Mouse (Mus musculus) liver (tissue): ENCODE data around the gene Gm10715.
"Not testable (repeated sequence)": the region's sequence is repeated elsewhere in the genome, so short reads cannot be mapped to it uniquely, and the experiment has no call there.

Experiments
- DNase-seq: peaks from one replicate; pipeline ENCODE4 v3.0.0-alpha.2; 2020; ENCODE audit warnings: mixed read lengths

Gene Gm10715

DNA sequence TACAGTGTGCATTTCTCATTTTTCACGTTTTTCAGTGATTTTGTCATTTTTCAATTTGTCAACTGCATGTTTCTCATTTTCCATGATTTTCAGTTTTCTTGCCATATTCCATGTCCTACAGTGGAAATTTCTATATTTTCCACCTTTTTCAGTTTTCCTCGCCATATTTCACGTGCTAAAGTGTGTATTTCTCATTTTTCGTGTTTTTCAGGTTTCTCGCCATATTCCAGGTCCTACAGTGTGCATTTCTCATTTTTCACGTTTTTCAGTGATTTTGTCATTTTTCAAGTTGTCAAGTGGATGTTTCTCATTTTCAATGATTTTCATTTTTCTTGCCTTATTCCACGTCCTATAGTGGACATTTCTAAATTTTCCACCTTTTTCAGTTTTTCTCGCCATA, at the start of gene Gm10715:
Gm10715 (plus strand) TSS at position 301 of the 400 bp plus-strand sequence.
- not testable (repeated sequence) for DNase-seq

DNA sequence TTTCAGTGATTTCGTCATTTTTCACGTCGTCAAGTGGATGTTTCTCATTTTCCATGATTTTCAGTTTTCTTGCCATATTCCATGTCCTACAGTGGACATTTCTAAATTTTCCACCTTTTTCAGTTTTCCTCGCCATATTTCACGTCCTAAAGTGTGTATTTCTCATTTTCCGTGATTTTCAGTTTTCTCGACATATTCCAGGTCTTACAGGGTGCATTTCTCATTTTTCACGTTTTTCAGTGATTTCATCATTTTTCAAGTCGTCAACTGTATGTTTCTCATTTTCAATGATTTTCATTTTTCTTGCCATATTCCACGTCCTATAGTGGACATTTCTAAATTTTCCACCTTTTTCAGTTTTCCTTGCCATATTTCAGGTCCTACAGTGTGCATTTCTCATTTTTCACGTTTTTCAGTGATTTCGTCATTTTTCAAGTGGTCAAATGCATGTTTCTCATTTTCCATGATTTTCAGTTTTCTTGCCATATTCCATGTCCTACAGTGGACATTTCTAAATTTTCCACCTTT, 36.2 kb upstream of the Gm10715 start, which contains the start of gene Gm10722:
Gm10722 (plus strand) TSS at position 478 of the 528 bp plus-strand sequence.
- peak; percentile 18 for DNase-seq

DNA sequence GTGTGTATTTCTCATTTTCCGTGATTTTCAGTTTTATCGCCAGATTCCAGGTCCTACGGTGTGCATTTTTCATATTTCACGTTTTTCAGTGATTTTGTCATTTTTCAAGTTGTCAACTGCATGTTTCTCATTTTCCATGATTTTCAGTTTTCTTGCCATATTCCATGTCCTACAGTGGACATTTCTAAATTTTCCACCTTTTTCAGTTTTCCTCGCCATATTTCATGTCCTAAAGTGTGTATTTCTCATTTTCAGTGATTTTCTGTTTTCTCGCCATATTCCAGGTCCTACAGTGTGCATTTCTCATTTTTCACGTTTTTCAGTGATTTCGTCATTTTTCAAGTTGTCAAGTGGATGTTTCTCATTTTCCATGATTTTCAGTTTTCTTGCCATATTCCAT, 35.7 kb upstream of the Gm10715 start:
- not testable (repeated sequence) for DNase-seq

DNA sequence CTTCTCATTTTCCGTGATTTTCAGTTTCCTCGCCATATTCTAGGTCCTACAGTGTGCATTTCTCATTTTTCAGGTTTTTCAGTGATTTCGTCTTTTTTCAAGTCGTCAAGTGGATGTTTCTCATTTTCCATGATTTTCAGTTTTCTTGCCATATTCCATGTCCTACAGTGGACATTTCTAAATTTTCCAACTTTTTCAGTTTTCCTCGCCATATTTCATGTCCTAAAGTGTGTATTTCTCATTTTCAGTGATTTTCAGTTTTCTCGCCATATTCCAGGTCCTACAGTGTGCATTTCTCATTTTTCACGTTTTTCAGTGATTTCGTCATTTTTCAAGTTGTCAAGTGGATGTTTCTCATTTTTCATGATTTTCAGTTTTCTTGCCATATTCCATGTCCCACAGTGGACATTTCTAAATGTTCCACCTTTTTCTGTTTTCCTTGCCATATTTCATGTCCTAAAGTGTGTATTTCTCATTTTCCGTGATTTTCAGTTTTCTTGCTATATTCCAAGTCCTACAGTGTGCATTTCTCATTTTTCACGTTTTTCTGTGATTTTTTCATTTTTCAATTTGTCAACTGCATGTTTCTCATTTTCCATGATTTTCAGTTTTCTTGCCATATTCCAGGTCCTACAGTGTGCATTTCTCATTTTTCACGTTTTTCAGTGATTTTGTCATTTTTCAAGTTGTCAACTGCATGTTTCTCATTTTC, 34.6 kb upstream of the Gm10715 start:
- DNase-seq: peak; percentile 77

DNA sequence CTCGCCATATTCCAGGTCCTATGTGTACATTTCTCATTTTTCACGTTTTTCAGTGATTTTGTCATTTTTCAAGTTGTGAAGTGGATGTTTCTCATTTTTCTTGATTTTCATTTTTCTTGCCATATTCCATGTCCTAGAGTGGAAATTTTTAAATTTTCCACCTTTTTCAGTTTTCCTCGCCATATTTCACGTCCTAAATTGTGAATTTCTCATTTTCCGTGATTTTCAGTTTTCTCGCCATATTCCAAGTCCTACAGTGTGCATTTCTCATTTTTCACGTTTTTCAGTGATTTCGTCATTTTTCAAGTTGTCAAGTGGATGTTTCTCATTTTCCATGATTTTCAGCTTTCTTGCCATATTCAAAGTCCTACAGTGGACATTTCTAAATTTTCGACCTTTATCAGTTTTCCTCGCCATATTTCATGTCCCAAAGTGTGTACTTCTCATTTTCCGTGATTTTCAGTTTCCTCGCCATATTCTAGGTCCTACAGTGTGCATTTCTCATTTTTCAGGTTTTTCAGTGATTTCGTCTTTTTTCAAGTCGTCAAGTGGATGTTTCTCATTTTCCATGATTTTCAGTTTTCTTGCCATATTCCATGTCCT, 33.8 kb upstream of the Gm10715 start, which contains the start of gene Gm11168:
Gm11168 (plus strand) TSS at position 553 of the 603 bp plus-strand sequence.
- not testable (repeated sequence) for DNase-seq

DNA sequence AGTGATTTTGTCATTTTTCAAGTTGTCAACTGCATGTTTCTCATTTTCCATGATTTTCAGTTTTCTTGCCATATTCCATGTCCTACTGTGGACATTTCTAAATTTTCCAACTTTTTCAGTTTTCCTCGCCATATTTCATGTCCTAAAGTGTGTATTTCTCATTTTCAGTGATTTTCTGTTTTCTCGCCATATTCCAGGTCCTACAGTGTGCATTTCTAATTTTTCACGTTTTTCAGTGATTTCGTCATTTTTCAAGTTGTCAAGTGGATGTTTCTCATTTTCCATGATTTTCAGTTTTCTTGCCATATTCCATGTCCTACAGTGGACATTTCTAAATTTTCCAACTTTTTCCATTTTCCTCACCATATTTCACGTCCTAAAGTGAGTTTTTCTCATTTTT, 30.5 kb upstream of the Gm10715 start:
- DNase-seq: not testable (repeated sequence)

DNA sequence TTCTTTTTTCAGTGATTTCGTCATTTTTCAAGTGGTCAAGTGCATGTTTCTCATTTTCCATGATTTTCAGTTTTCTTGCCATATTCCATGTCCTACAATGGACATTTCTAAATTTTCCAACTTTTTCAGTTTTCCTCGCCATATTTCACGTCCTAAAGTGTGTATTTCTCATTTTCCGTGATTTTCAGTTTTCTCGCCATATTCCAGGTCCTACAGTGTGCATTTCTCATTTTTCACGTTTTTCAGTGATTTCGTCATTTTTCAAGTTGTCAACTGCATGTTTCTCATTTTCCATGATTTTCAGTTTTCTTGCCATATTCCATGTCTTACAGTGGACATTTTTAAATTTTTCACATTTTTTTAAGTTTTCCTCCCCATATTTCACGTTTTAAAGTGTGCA, 30.0 kb upstream of the Gm10715 start:
- DNase-seq: not testable (repeated sequence)

DNA sequence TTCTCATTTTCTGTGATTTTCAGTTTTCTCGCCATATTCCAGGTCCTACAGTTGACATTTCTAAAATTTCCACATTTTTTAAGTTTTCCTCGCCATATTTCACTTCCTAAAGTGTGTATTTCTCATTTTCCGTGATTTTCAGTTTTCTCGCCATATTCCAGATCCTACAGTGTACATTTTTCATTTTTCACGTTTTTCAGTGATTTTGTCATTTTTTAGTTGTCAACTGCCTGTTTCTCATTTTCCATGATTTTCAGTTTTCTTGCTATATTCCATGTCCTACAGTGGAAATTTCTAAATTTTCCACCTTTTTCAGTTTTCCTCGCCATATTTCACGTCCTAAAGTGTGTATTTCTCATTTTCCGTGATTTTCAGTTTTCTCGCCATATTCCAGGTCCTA, 29.4 kb upstream of the Gm10715 start:
- peak; percentile 8 for DNase-seq

DNA sequence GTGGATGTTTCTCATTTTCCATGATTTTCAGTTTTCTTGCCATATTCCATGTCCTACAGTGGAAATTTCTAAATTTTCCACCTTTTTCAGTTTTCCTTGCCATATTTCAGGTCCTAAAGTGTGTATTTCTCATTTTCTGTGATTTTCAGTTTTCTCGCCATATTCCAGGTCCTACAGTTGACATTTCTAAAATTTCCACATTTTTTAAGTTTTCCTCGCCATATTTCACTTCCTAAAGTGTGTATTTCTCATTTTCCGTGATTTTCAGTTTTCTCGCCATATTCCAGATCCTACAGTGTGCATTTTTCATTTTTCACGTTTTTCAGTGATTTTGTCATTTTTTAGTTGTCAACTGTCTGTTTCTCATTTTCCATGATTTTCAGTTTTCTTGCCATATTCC, 27.3 kb upstream of the Gm10715 start:
- not testable (repeated sequence) for DNase-seq

DNA sequence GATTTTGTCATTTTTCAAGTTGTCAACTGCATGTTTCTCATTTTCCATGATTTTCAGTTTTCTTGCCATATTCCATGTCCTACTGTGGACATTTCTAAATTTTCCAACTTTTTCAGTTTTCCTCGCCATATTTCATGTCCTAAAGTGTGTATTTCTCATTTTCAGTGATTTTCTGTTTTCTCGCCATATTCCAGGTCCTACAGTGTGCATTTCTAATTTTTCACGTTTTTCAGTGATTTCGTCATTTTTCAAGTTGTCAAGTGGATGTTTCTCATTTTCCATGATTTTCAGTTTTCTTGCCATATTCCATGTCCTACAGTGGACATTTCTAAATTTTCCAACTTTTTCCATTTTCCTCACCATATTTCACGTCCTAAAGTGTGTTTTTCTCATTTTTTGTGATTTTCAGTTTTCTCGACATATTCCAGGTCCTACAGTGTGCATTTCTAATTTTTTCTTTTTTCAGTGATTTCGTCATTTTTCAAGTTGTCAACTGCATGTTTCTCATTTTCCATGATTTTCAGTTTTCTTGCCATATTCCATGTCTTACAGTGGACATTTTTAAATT, 24.5 kb upstream of the Gm10715 start:
- not testable (repeated sequence) for DNase-seq

DNA sequence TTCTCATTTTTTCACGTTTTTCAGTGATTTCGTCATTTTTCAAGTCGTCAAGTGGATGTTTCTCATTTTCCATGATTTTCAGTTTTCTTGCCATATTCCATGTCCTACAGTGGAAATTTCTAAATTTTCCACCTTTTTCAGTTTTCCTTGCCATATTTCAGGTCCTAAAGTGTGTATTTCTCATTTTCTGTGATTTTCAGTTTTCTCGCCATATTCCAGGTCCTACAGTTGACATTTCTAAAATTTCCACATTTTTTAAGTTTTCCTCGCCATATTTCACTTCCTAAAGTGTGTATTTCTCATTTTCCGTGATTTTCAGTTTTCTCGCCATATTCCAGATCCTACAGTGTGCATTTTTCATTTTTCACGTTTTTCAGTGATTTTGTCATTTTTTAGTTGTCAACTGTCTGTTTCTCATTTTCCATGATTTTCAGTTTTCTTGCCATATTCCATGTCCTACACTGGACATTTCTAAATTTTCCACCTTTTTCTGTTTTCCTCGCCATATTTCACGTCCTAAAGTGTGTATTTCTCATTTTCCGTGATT, 23.9 kb upstream of the Gm10715 start, which contains the start of gene Gm10721:
Gm10721 (plus strand) TSS at position 408 of the 547 bp plus-strand sequence.
- DNase-seq: not testable (repeated sequence)

DNA sequence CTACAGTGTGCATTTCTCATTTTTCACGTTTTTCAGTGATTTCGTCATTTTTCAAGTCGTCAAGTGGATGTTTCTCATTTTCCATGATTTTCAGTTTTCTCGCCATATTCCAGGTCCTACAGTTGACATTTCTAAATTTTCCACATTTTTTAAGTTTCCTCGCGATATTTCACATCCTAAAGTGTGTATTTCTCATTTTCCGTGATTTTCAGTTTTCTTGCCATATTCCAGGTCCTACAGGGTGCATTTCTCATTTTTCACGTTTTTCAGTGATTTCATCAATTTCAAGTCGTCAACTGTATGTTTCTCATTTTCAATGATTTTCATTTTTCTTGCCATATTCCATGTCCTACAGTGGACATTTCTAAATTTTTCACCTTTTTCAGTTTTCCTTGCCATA, 21.3 kb upstream of the Gm10715 start, which contains the start of gene Gm10720:
Gm10720 (plus strand) TSS at position 301 of the 400 bp plus-strand sequence.
- DNase-seq: not testable (repeated sequence)

DNA sequence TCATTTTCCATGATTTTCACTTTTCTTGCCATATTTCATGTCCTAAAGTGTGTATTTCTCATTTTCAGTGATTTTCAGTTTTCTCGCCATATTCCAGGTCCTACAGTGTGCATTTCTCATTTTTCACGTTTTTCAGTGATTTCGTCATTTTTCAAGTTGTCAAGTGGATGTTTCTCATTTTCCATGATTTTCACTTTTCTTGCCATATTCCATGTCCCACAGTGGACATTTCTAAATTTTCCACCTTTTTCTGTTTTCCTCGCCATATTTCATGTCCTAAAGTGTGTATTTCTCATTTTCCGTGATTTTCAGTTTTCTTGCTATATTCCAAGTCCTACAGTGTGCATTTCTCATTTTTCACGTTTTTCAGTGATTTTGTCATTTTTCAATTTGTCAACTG, 20.8 kb upstream of the Gm10715 start:
- not testable (repeated sequence) for DNase-seq

DNA sequence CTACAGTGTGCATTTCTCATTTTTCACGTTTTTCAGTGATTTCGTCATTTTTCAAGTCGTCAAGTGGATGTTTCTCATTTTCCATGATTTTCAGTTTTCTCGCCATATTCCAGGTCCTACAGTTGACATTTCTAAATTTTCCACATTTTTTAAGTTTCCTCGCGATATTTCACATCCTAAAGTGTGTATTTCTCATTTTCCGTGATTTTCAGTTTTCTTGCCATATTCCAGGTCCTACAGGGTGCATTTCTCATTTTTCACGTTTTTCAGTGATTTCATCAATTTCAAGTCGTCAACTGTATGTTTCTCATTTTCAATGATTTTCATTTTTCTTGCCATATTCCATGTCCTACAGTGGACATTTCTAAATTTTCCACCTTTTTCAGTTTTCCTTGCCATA, 19.6 kb upstream of the Gm10715 start, which contains the start of gene Gm10719:
Gm10719 (plus strand) TSS at position 301 of the 400 bp plus-strand sequence.
- not testable (repeated sequence) for DNase-seq

DNA sequence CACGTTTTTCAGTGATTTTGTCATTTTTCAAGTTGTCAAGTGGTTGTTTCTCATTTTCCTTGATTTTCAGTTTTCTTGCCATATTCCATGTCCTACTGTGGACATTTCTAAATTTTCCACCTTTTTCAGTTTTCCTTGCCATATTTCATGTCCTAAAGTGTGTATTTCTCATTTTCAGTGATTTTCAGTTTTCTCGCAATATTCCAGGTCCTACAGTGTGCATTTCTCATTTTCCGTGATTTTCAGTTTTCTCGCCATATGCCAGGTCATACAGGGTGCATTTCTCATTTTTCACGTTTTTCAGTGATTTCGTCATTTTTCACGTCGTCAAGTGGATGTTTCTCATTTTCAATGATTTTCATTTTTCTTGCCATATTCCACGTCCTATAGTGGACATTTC, 17.7 kb upstream of the Gm10715 start:
- DNase-seq: not testable (repeated sequence)

DNA sequence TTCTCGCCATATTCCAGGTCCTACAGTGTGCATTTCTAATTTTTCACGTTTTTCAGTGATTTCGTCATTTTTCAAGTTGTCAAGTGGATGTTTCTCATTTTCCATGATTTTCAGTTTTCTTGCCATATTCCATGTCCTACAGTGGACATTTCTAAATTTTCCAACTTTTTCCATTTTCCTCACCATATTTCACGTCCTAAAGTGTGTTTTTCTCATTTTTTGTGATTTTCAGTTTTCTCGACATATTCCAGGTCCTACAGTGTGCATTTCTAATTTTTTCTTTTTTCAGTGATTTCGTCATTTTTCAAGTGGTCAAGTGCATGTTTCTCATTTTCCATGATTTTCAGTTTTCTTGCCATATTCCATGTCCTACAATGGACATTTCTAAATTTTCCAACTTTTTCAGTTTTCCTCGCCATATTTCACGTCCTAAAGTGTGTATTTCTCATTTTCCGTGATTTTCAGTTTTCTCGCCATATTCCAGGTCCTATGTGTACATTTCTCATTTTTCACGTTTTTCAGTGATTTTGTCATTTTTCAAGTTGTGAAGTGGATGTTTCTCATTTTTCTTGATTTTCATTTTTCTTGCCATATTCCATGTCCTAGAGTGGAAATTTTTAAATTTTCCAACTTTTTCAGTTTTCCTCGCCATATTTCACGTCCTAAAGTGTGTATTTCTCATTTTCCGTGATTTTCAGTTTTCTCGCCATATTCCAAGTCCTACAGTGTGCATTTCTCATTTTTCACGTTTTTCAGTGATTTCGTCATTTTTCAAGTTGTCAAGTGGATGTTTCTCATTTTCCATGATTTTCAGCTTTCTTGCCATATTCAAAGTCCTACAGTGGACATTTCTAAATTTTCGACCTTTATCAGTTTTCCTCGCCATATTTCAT, 16.6 kb upstream of the Gm10715 start:
- DNase-seq: not testable (repeated sequence)

DNA sequence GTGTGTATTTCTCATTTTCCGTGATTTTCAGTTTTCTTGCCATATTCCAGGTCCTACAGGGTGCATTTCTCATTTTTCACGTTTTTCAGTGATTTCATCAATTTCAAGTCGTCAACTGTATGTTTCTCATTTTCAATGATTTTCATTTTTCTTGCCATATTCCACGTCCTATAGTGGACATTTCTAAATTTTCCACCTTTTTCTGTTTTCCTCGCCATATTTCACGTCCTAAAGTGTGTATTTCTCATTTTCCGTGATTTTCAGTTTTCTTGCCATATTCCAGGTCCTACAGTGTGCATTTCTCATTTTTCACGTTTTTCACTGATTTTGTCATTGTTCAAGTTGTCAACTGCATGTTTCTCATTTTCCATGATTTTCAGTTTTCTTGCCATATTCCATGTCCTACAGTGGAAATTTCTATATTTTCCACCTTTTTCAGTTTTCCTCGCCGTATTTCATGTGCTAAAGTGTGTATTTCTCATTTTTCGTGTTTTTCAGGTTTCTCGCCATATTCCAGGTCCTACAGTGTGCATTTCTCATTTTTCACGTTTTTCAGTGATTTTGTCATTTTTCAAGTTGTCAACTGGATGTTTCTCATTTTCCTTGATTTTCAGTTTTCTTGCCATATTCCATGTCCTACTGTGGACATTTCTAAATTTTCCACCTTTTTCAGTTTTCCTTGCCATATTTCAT, 14.2 kb upstream of the Gm10715 start:
- peak; percentile 4 for DNase-seq

DNA sequence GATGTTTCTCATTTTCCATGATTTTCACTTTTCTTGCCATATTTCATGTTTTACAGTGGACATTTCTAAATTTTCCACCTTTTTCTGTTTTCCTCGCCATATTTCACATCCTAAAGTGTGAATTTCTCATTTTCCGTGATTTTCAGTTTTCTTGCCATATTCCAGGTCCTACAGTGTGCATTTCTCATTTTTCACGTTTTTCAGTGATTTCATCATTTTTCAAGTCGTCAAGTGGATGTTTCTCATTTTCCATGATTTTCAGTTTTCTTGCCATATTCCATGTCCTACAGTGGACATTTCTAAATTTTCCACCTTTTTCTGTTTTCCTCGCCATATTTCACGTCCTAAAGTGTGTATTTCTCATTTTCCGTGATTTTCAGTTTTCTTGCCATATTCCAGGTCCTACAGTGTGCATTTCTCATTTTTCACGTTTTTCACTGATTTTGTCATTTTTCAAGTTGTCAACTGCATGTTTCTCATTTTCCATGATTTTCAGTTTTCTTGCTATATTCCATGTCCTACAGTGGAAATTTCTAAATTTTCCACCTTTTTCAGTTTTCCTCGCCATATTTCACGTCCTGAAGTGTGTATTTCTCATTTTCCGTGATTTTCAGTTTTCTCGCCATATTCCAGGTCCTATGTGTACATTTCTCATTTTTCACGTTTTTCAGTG, 13.2 kb upstream of the Gm10715 start, which contains the start of gene Gm10718:
Gm10718 (plus strand) TSS at position 236 of the 673 bp plus-strand sequence.
- DNase-seq: not testable (repeated sequence)

DNA sequence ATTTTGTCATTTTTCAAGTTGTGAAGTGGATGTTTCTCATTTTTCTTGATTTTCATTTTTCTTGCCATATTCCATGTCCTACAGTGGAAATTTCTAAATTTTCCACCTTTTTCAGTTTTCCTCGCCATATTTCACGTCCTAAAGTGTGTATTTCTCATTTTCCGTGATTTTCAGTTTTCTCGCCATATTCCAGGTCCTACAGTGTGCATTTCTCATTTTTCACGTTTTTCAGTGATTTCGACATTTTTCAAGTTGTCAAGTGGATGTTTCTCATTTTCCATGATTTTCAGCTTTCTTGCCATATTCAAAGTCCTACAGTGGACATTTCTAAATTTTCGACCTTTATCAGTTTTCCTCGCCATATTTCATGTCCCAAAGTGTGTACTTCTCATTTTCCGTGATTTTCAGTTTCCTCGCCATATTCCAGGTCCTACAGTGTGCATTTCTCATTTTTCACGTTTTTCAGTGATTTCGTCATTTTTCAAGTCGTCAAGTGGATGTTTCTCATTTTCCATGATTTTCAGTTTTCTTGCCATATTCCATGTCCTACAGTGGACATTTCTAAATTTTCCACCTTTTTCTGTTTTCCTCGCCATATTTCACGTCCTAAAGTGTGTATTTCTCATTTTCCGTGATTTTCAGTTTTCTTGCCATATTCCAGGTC, 12.6 kb upstream of the Gm10715 start:
- DNase-seq: not testable (repeated sequence)
